Mouse (Mus musculus): Measurements from ENCODE around the gene a.
"Not testable (repeated sequence)": the region's sequence is repeated elsewhere in the genome, so short reads cannot be mapped to it uniquely, and the experiment has no call there.

a gene

DNA sequence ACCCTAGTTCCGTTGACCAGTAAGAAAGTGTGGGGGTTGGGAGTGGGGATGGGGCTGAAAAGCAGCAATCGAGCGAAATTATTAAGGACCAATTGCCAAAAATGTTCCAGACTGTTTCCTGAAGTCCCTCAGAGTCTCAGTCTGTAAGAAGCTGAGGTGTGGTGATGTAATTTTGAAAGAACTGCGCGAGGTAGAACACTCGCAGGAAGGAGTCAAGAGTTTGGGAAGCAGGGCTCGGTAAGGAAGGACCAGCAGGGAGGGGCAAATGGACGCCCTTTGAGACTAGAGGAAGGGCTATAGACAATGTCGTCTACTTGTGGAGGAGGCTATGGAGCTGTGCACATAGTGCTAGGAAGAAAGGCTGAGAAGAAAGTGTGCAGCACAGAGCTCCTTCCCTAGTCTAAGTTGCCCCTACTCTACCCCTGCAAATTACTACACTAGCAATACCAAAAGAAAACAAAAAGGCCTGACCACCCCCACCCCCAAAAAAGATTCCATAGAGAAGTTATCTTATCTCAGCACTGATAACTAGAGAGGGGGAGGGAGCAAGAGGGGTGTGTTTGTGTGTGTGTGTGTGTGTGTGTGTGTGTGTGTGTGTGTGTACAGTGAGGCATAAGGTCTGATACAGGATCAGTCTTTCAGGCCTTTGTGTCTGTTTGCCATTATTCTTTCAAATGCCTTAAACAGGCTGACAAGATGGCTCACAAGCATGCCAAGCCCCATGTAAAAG is 260.6 kb downstream of the a start:
- DNase-seq (ENCODE audit: low spot score in 2 of 2) = no peak

DNA sequence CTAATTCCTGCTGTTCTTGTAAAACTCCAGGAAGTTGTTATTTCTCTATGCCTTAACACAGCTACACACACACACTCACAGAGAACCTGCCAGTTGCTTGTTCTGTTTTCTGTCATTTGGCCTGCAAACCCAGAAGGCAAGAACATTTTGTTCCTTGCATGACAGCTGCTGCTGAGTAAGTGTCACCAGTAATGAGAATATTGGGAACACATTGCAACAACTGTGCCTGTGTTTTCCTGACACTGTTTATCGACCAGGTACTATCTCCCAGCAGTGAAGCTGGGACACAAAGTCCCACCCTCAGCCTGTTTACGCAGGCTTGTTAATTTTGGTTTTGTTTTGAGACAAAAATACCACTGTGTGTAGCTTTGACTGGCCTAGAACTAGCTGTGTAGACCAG is 261.5 kb downstream of the a start:
- no peak for DNase-seq (ENCODE audit: low spot score in 2 of 2)

DNA sequence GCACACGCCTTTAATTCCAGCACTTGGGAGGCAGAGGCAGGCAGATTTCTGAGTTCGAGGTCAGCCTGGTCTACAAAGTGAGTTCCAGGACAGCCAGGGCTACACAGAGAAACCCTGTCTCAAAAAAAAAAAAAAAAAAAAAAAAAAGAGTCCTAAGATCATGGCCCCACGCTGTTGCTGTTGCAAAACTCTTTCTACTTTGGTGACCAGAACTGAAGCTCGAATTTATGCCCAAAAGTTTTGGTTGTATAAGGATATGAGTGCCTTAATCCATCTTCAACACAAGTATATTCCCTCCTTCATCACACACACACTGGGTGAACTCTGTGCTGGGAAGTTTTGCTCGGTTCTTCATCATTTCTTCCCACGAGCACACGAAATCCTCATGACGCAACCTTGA is 262.3 kb downstream of the a start:
- DNase-seq (ENCODE audit: low spot score in 2 of 2) = not testable (repeated sequence)

DNA sequence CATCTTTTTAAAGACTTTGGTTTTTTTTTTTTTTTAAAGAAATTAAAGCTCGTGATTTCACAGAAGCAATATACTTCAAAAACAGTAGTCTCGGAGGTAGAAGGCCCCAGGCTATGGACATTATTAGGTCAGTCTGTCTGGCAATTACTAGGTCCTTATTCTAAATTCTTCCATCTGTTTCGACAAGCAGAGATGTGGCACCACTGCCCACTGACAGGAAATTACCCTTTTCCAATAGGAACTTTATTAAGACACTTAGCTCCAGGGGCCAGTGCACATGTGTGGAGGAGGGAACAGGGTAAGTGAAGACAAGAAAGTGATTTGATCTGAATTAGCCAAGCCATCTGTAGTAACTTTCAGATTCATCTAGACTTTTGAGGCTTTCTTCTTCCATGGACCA is 263.5 kb downstream of the a start:
- DNase-seq (ENCODE audit: low spot score in 2 of 2) = no peak

DNA sequence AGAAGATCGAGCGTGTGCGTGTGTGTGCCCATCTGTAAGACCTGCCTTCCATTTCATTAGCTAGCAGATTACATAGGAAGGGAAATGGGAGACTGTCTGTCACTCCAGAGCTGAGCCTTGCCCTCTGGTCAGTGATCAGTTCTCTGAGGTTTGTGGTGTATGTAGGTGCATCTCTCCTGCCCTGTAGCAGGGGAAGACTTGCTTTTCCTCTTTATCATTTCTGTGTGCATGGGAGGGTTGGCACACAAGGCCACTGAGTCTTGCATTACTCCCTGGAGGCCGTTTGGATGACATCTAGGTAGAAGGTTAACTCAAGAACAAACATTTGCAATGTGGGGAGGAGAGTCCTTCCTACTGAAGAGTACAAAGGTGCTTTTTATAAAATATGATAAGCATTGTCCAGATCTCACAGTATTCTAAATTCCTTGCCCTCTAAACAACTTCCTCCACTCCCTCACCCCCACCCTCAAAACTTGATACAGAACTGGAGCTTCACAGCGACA is 264.9 kb downstream of the a start:
- no peak for DNase-seq (ENCODE audit: low spot score in 2 of 2)

DNA sequence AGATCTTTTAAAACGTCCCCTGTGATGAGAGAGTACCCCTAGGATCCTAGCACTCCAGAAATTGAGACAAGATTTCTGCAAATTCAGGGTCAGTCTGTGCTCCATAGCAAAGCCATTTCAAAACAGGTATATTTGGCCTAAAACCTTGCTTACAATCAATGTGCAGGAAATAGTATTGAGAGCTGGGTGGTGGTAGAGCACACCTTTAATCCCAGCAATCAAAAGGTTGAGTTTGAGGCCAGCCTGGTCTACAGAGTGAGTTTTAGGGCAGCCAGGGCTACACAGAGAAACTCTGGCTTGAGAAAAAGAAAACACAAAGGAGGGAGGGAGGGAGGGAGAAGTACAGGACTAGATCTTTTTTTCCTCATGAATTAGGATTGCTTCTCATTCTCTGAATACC is 266.2 kb downstream of the a start:
- DNase-seq (ENCODE audit: low spot score in 2 of 2) = no peak

DNA sequence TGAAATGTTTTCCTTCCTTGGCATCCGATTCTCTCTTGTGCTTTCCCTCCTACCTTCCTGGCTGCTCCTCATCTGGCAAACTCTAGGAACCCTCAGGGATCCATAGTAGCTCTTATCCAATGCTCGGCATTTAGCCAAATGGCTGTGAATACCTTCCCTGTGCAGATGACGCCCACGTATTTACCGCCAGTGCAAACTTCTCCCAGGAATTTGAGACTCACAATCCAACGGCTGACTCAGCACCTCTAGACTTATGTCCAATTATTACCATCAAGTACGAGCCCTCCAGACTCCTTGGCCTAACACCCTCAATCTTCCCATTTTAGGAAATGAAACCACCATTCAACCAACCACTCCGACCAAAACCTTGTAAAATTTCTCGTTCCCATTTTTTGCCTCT is 279.8 kb downstream of the a start:
- no peak for DNase-seq (ENCODE audit: low spot score in 2 of 2)

DNA sequence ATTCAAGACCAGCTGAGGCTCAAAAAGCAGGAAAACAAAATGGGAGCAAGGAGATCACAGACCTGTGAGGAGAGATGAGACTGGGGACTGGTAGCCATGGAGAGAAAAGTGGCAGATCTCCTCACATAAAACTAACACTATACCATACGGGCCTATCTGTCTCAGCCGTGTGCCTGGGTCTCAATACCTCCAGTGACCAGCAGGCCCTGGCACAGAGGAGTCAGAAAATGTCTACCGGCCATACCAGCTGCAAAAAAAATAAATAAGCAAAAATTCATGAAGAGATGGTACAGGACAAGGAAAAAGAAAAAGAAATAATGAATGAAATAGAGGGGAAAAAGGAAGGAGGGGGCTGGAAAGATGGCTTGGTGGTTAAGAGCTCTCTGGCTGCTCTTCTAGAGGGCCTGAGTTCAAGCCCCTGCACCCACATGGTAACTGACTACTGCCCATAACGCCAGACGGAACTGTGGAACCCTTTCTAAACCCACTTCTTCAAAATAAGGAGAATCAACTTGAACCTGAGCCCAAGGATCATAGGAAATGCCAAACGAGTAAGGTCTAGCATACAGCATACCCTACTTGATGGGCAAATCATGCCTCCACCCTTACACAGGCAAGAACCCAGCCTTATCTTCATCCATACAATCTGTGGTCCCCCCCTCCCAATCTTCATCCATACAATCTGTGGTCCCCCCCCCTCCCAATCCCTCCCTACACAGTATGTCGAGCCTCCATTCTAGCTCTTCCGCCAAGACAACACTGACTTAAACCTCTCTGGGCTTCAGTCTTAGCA is 281.3 kb downstream of the a start:
- DNase-seq (ENCODE audit: low spot score in 2 of 2) = no peak

DNA sequence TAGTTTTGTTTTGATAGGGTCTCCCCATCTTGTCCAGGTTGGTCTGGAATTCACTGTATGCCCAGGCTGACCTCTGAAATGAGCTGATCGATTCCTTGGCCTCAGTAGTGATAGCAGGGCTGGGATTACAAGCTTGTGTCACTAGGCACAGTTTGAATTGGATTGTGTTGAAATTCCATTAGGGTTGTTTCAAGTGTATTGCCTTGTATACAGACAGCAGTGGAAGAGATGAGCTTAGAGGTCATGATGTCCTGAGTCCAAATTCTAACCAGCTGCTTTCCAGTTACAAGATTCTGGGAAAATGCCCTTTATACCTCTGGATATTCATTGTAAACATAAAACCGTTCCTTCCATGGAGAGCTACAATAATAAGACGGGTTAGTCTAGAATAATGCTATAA is 282.1 kb downstream of the a start:
- no peak for DNase-seq (ENCODE audit: low spot score in 2 of 2)

DNA sequence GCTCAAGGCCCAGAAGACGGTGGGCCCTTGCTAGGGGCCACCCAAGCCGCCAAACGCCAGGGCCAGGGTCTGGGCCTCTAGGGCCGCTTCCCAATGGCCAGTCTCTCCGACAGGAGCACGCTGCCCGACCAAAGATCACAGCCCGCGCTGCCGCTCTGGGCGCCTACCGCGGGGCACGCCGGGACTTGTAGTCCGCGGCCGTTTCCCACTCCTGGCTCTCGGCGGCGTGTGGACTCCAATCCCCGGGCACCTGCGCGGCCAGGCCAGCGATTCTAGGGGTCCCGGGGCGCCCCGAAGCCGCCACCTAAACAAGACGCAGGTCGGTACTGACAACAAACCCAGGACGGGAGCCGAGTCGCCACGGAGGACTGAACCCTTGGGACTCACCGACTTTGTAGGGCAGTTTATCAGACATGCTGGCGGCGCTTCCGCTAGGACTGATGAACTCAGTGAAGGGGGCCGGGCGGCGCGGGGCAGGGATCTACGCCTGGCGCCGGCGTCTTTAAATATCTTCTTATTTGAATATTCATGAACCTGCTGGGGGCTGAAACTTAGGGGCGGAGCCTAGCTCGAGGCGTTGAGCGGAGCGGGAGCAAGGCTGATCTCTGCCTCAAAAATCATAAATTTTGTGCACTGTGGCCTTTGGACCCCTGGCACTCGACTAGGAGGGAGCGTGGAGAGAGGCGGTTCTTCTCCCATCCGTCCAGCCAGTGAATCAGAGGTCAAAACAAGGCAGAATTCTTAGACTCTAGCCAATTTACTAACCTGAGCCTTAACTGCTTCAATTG is 283.0 kb downstream of the a start, which contains the start of gene Ahcy:
Gene Ahcy (minus strand): TSS at position 520 of the 788 bp plus-strand sequence.
- peak; percentile 85 to 88 for DNase-seq (ENCODE audit: low spot score in 2 of 2)

DNA sequence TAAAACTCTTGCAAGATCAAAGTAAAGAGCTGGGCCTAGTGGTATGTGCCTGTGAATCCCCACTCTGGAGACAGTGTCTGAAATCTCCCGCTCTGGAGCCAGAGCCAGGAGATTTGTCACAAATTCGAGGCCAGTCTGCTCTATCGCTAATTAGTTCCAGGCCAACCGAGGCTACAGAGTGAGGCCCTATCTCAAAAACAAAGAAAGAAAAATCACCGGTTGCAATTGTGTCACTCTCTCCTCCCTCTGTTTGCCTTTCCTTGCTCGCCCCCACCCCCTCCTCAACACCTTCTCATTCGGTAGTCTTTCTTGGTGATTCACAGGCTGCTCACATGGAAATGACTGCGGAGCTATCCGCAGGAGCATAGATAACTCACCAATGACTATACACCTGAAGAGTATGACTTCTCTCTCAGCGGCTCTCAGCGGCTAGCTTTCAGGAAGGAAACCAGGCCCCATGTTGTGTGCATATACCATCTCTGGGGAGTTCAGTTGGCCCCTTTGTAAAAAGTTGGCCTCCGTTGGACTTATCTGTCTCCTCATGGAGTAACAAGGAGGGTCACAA is 283.6 kb downstream of the a start:
- DNase-seq (ENCODE audit: low spot score in 2 of 2) = no peak

DNA sequence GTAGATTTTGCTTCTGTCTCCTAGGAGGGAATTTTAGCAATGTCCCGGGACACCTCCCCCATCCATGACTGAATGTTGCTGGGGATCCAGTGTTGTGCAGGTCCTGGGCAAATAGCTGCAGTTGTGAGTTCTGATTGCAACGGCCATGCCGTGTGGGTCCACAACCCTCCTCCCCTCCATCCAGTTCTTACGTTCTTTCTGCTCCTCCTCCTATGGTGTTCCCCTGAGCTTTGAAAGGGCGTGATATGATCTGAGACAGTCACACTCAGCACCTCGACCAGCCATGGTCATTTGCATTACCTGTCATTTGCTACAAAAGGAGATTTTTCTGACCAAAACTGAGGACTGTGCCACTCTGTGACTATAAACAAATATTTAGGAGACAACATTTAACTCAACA is 284.4 kb downstream of the a start:
- DNase-seq (ENCODE audit: low spot score in 2 of 2) = no peak

DNA sequence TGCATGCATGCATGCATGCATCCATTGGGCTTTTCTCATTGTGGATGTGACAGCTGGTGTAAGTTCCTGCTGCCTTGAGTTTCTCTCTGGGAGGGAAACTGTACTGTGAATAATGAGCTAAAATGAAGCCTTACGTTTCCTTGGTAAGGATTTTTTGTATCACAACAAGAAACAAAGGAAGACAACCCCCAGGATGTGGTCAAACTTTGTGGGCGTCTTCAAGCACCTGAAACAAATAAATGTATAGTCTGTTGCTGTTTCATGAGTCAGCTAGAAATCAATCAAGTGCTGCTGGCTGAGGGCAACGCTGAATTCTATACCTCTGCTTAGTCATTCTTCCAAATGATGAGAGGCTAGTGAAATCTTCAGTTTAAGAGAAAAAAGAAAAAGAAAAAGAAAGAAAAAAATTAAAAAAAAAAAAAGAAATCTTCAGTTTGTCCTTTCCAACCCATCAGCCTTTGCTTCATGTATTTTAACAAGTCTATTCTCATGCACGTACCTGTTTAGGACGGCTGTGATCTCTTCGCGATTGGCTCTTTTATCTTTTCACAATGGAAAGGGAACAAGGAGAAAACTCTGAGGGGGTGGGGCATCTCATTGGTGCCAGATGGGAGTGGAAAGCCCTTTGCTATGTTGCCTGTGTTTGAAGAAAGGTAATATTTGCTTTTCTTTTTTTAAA is 288.4 kb downstream of the a start:
- DNase-seq (ENCODE audit: low spot score in 2 of 2) = no peak

DNA sequence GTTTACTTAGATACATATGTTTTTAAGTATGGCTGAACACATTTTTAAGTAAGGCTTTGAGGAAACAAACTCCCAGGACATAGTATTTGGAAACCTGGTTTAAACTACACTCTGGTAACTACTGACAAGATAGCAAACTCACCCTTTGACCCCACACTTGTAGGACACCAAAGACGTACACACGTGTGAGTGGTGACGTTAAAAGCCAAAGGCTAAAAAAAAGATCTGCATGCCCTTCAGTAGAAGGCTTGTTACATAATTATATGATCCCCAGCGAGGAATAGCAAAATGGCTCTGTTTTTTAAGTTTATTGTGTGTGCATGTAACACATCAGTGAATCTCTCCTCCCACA is 289.0 kb downstream of the a start:
- no peak for DNase-seq (ENCODE audit: low spot score in 2 of 2)

DNA sequence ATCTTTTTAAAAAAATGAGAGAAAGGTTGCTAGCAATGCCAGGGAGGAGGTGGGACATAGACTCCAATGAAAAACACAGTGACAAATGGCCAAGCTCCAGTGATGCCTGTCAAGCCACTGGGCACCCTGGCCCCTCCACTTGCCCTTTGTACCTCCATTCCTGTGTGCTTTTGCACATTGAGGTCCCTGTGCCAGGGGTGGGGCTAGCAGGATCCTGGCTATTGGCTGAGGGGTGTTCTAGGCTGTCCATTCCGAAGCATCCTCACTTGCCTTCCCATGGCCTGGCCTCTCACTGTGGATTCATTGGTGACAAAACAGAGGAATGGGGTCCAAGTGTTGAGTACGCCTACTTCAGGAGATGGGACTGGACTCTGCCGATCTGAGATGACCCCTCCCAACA is 289.9 kb downstream of the a start:
- no peak for DNase-seq (ENCODE audit: low spot score in 2 of 2)

DNA sequence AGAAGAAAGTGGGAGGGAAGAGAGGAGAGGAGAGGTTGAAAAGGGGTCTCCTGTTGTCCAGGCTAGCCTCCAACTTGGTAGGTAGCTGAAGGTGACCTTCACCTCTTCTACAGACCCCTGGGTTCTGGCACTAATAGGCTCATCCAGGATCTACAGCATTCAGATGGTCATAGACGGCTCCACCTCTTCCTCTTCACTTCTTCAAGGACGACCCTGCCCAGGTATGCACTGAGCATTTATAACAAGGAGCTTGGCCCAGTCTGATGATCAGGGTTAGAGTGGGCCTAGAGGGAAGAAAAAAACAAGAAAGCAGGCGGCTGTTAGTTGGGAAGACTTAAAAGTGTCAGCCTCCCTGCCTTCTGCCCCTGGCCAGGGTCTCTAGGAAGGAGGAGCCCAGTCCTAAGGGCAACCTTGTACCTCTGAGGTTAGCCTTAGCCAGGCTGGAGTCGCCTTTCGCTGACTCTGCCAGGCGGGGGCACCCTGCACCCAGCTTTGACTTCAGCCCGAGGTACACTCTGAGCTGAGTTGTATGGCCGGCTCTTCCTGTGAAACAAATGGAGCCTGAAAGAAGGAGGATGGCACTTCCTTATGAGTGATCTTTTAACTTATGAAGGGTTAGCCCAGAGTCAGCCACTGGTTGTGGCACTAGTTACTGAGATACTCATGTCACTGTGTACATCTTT is 291.1 kb downstream of the a start:
- peak; percentile 17 to 20 for DNase-seq (ENCODE audit: low spot score in 2 of 2)

DNA sequence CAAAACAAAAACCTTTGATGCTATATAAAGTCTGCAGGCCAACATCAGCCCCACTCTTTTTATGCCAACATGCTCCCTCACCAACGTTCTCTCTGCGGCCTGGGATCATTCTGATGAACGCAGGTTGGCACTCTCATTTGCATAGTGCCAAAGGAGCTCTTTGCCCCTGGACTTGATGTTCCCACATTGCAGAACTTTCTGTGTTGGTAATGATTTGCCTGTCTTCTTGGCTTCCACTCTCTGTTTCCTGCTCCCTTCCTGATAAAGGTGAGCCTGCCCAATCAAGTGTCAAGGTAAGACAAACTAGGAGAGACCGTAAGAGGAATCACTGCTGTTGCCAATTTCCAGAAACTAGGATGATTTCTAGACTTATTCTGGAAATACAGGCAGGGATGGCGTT is 293.3 kb downstream of the a start:
- DNase-seq (ENCODE audit: low spot score in 2 of 2) = no peak

DNA sequence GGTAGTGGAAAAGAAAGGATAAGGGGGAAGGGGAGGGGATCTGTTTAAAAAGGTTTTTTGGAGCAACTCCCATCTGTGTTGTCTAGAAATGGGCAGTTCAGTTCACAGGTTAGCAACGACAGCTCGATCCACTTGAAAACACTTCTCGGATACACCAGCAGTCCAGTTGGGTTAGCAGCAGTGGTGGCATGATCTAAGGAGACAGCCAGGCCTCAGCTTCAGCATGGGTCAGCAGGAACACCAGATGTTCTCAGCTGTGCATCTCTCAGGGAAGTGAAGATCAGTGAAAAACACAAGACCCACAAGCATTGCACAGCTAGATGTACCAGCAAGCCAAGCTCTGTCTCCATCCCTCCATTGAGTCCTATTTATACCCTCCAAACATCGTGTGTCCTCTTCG is 295.1 kb downstream of the a start:
- DNase-seq (ENCODE audit: low spot score in 2 of 2) = no peak

DNA sequence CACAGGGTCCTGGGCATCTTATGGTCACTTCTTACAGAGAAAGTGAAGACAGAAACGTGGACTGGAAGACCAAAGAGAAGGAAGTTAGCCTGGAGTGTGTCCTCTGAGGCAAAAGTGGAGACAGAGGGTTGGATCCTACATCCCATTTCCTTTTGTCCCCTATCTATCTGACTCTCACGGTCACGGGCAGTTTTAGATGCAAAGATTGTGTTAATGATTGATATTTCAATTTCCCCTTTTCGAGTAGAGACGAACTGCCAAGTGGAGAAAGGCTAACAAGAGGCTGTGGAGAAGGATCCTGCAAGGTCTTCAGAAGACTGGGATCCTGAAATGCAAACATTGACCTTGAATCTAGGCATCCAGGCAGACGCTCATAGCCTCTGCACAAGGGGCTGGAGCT is 297.1 kb downstream of the a start:
- no peak for DNase-seq (ENCODE audit: low spot score in 2 of 2)

DNA sequence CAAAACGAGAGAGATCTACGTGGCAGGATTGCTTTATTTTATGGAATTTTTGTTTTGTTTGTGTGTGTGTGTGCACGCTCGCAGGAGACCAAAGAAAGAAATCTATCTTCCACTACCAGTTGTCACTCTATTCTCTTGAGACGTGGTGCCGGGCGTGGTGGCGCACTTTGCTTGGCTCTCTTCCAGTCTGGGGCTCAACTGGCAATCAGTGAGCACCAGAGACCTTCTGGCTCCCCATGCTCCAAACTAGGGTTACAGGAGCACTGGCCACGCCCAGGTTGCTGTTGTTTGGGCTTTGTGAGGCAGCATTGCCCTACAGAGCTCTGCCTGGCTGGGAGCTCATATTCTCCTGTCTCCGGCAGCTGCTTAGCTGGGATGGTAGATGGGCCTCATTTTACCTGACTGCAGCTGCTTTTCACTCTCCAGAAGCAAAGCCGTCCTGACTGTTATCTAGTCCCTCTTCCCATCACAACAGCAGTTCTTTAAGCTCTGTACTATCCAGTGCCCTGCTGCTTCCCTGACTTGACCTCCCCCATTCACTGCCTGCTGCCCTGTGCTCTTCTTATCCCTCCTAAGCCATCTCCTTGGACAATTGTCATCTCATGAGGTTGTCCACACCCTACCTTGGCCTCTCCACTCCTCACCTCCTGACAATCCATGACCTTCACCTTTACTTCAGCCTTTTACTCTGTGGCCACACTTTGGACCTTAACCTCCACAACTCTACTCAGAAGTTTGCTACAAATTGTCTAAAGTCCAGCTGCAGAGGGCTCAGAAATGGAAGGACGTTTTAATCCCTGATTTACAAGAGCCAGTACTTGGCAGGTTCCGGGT is 299.9 kb downstream of the a start:
- no peak for DNase-seq (ENCODE audit: low spot score in 2 of 2)
